Mouse (Mus musculus) embryonic fibroblast, embryonic 13.5 days (primary cell): ENCODE results near the gene Sfxn2. TPM values are rescaled to one million over a fixed set of nuclear protein-coding genes. Genes with fewer than 3 reads are reported as not detected.

ENCODE experiments used
- H3K27ac ChIP-seq: 2 replicates; pipeline ENCODE4 v1.5.1; 2012; ENCODE audit warnings: low read length, control low read depth, inconsistent platforms; ENCODE audit not compliant: insufficient read depth
- H3K4me1 ChIP-seq: 2 replicates; pipeline ENCODE4 v1.6.1; 2011; ENCODE audit warnings: low read length; ENCODE audit not compliant: control insufficient read depth, insufficient read depth
- H3K4me3 ChIP-seq: 2 replicates; pipeline ENCODE4 v1.5.1; 2011; ENCODE audit warnings: mild to moderate bottlenecking, control low read depth, low read length; ENCODE audit not compliant: insufficient read depth
- CTCF ChIP-seq: IDR thresholded peaks from 2 replicates; pipeline ENCODE4 v1.5.1; 2011; ENCODE audit warnings: mild to moderate bottlenecking, control low read depth, low read length, moderate library complexity, borderline replicate concordance; ENCODE audit not compliant: insufficient read depth
- POLR2A ChIP-seq: IDR thresholded peaks from 2 replicates; pipeline ENCODE4 v1.6.1; 2011; ENCODE audit warnings: low read depth, mild to moderate bottlenecking, control low read depth, low read length, moderate library complexity
- polyA plus RNA-seq: library from polyadenylated mRNA; stranded (reverse); fragments of >200 nt; gene quantifications from 2 replicates; pipeline ENCODE4 v1.2.4, GENCODE M21; 2011; ENCODE audit warnings: low read depth; ENCODE audit not compliant: missing spikeins, insufficient read length

Sfxn2 gene
- polyA plus RNA-seq, 1 experiment: 8.6 TPM

DNA sequence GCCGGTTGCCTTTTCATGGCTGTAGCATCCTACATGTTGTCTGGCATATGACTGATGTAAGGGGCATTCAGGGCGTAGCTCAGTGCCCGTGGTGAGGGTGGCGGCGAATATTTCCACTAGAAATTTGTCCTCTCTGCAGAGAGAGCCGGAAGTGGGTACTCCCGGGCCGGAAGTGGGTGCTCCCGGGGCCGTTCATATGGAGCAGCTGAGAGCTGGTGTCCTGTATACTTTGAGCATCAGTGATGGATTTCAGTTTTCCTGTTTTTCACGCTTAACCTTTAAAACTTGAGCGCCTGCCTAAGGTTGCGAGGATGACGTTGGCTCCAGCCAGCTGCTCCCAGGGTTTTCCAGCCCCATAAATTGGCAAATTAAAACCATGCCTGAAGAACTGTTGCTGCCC, 66.3 kb downstream of the Sfxn2 start:
- TF ChIP-seq CTCF (no peak), POLR2A (no peak)
- H3K27ac ChIP-seq: no peak overlapping the region
- peaks cover 36% of the 10 kb centered on the region for H3K4me1 ChIP-seq
- H3K4me3 ChIP-seq: no peak overlapping the region

DNA sequence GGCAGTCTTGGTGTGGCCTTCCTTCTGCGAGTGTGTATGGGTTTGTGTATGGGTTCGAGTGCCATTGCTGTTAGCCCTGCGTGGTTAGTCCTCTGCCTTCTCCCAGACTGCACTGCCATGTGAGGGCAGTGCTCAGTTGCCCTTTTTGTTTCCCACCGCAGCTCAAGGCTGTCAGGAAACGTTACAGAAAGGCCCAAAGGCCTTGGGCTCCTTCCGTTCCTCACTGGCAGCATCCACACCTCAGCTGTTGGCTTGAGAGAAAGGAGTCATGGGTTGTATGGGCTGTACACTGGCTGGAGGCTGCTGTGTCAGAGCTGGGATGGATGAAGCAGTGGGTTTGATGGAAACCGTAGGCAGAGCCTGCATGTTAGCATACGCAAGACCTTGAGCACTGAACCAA, 67.6 kb downstream of the Sfxn2 start:
- Histone ChIP-seq H3K27ac (no peak overlapping the region), H3K4me3 (no peak overlapping the region), H3K4me1 (peaks cover 42% of the 10 kb centered on the region)
- TF ChIP-seq POLR2A: no peak
- no peak for TF ChIP-seq CTCF

DNA sequence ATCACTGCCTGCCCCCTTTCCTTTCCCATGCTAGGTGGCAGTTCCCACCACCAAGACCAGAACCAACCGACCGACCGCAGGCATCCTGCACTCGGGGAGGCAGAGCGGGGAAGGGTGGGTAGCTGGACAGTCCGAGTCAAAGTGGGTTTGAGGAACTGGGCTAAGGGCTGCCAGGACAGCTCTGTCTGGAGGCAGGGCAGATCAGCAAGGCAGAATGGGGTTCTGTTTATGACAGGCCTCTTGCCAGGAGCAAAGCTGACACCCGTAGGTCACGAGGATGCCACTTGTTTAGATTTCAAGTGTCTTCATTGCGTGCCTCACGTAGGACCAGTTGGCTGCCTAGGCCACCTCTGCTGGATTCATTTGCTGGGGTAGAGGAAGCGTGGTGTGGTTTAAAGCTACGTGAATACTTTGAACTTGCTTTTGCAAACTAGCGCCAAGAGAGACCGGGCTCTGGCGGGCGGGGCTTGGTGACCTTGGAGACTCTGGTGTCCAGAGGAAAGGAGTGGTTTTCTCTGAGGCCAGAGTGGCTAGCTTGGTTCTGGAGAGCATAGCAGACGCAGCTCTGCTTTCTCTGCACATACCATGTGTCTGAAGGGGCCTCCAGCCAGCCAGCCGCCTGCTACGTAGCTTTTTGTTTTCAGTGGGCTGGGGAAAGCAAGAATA, 68.4 kb downstream of the Sfxn2 start:
- Histone ChIP-seq H3K4me3 (no peak overlapping the region), H3K27ac (peak overlapping the region; percentile 34), H3K4me1 (peaks cover 43% of the 10 kb centered on the region)
- no peak for TF ChIP-seq POLR2A
- no peak for TF ChIP-seq CTCF

DNA sequence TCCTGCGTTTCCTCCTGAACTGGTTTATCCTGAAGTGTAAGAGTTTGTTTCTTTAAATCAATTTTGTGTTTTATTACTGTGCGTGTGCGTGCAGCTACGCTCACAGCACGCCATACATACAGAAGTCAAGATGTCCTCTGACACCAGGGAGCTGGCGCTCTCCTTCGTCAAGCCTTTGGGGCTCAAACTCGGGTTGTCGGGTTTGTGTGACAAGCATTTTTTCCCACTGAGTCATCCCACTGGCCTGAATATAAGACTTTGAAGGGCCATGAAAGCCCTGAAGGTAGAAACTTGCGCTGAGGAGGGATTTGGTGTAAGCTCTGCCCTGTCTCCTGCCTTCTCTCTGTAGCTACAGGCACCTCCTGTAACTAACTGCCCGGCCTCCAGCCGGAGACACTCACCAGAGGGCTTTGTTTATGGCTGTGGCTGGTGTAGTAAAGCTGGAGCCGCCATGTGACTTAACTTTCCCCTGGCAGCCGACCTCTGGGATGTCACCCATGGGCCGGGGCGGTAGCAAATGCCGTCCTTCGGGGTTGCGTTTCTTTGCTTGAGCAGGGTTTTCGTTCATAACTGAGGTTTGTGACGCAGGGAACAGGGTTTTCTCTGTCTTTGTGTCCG, 69.1 kb downstream of the Sfxn2 start:
- no peak for TF ChIP-seq CTCF
- TF ChIP-seq POLR2A: no peak
- no peak overlapping the region for H3K4me3 ChIP-seq
- H3K27ac ChIP-seq: peak overlapping the region; percentile 34
- peaks cover 48% of the 10 kb centered on the region for H3K4me1 ChIP-seq

DNA sequence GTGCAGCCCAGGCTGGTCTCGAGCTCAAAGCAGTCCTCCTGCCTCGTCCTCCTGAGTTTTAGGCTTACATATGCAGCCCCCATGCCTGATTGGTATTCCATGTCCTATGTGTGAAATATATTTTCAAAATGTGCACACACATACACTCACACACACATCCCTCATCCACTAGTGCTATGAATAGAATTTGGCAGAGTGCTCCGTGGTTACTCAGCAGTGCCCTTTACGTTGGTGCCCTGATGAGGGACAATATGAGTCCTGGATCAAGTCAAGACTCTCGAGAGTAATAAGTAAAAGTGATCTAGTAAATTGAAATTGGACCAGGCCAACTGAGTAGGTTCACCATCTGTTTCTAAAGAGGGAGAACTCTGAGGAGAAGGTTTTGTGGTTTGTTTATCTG, 70.1 kb downstream of the Sfxn2 start:
- Histone ChIP-seq H3K4me3 (no peak overlapping the region), H3K27ac (no peak overlapping the region), H3K4me1 (peaks cover 53% of the 10 kb centered on the region)
- TF ChIP-seq POLR2A (no peak), CTCF (no peak)

DNA sequence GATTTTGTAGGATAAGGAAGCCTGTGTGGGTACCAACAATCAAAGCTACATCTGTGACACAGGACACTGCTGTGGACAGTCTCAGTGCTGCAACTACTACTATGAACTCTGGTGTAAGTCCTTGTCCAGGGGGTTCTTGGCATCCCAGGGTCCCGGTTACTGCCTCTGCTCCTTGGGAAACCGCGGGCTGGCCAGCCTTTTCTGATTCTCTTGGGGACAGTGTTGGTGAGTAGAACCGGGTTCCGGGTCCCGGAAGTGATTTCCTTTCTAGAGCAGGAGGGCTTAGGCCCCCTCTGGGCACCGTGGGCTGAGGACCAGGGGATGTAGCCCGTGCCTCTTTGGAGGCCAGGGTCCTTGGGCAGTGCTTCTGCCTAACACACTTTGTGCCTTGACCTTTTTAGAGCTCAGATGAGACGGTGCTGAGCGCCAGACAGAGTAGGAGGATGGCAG, 71.2 kb downstream of the Sfxn2 start:
- TF ChIP-seq CTCF (no peak), POLR2A (no peak)
- Histone ChIP-seq H3K27ac (peak overlapping the region; percentile 56), H3K4me1 (peaks cover 53% of the 10 kb centered on the region), H3K4me3 (no peak overlapping the region)

DNA sequence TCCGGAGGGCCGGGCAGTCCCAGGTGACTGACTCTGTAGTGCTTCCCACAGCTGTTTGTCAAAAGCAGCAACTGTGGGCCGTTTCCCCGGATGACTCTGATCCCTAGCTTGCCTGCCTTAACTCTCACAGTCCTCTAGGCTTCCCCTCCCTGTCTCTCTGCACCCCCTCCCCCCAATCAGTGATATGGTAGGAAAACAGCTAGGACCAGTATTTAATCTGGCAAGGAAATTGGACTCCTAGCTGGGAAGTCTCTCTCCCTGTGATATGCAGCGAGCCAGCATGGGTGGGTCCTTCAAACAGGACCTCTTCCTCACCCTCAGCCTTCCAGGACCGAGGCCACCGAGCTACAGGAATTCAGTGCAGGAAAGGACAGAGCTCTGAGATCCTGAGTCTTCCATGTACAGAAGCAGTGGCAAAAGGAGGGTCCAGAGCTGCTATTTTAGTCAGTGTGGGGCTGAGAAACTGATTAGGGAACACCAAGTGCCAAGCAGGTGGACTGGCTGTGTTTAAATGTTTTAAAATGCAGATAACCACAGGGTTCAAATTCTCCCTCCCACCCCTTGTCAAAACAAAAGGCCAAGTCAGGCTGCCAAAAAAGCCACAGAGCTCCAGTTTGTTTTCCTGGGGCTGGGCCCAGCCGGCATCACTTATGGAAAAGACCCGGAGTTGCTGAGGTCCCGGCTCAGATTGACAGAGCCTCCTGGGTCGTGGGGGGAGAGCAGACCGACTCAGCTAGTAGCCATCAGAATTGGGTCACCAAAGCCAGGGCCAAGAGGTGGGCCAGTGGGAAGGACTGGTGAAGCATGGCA, 71.8 kb downstream of the Sfxn2 start:
- Histone ChIP-seq H3K4me3 (no peak overlapping the region), H3K4me1 (peaks cover 51% of the 10 kb centered on the region), H3K27ac (peak overlapping the region; percentile 56)
- TF ChIP-seq CTCF: no peak
- TF ChIP-seq POLR2A: no peak

DNA sequence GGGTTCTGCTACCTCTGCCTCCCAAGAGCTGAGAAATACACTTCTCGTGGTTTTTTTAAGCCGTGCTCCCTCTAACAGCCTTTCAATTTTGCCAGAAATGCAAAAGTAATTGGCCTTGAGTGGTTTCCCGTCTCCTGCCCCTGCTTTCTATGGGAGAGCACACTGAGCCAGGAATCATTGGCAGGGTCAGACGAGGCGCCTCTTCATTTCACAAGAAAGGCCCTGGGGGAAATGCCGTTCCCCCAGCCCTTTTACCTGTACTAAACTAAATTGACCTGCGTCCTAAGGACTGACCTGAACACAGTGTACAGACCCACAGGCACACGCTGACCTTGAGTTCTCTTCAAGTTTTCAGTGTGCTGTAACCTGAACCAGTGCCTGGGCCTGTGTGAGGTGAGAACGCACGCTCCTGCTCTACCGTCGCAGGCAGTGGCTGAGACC, 72.9 kb downstream of the Sfxn2 start:
- Histone ChIP-seq H3K27ac (no peak overlapping the region), H3K4me1 (peaks cover 47% of the 10 kb centered on the region), H3K4me3 (no peak overlapping the region)
- no peak for TF ChIP-seq CTCF
- TF ChIP-seq POLR2A: no peak

DNA sequence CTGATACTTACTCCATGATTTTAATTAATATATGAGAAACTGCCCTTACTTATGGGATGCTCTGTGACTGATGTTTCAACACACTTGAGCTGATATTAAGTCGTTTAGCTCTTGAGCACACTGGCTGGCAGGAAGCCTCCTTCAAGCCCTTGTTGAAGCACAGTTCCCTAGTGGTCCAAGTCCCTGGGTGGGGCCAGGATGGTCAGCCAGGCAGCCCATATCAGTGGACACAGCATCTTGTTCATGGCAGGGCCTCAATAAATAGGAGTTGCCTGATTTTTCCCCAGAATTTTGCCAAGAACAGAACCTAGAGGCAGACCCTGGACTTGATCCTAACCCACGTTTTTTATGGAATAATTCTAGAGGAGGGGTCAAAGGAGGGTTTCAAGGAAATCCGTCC, 74.1 kb downstream of the Sfxn2 start:
- TF ChIP-seq POLR2A (no peak), CTCF (no peak)
- no peak overlapping the region for H3K27ac ChIP-seq
- peaks cover 39% of the 10 kb centered on the region for H3K4me1 ChIP-seq
- H3K4me3 ChIP-seq: no peak overlapping the region

Other genes with a start within 250 kb of the Sfxn2 start
- gene Psd, start 246.2 kb upstream of the Sfxn2 start, polyA plus RNA-seq: 1.5 and 2.7 TPM in 2 replicates
- gene Fbxl15, start 245.2 kb upstream of the Sfxn2 start, polyA plus RNA-seq: 3.2 and 3.9 TPM in 2 replicates
- gene Cuedc2, start 234.7 kb upstream of the Sfxn2 start, polyA plus RNA-seq: 62.4 and 67.7 TPM in 2 replicates
- 1.3 and 1.6 TPM in 2 replicates for gene Mfsd13a, start 232.2 kb upstream of the Sfxn2 start, polyA plus RNA-seq
- 0.48 and 0.51 TPM in 2 replicates for gene 2310034G01Rik, start 223.1 kb upstream of the Sfxn2 start, polyA plus RNA-seq
- 117 and 130 TPM in 2 replicates for gene Actr1a, start 177.6 kb upstream of the Sfxn2 start, polyA plus RNA-seq
- 19.8 and 22.0 TPM in 2 replicates for gene Sufu, start 176.5 kb upstream of the Sfxn2 start, polyA plus RNA-seq
- gene Trim8, start 71.7 kb upstream of the Sfxn2 start, polyA plus RNA-seq: 22.1 and 25.9 TPM in 2 replicates
- gene Arl3, start 167 bp upstream of the Sfxn2 start, polyA plus RNA-seq: 83.5 and 94.6 TPM in 2 replicates
- gene Wbp1l, start 25.7 kb downstream of the Sfxn2 start, polyA plus RNA-seq: 50.6 and 52.9 TPM in 2 replicates
- gene Cyp17a1, start 99.8 kb downstream of the Sfxn2 start, polyA plus RNA-seq: not detected in 2 replicates
- gene Borcs7, start 116.5 kb downstream of the Sfxn2 start, polyA plus RNA-seq: 10.1 and 13.0 TPM in 2 replicates
- gene As3mt, start 134.1 kb downstream of the Sfxn2 start, polyA plus RNA-seq: 5.6 and 10.3 TPM in 2 replicates
- 9.3 and 9.8 TPM in 2 replicates for gene Cnnm2, start 188.2 kb downstream of the Sfxn2 start, polyA plus RNA-seq